Mouse (Mus musculus) liver, embryonic 14.5 days (tissue): ENCODE measurements at regions not wholly inside any gene's neighbourhood (a gene's known extent, or its start where the extent isn't known, plus 50 kb on each side); places are given as distances from the start of the nearest gene placed in this dataset.

Experiments used
- CTCF ChIP-seq: IDR thresholded peaks from 2 replicates; pipeline ENCODE4 v1.5.1; 2016; ENCODE audit warnings: antibody characterized with exemption, low read depth, control low read depth
- EP300 ChIP-seq: IDR thresholded peaks from 2 replicates; pipeline ENCODE4 v1.6.1; 2016; ENCODE audit warnings: antibody characterized with exemption, low read depth

- no peak for TF ChIP-seq CTCF
- no peak for TF ChIP-seq EP300
These were observed 97.8 kb upstream of the Stt3b start for GRCm38 (mm10) chr9:115407901-115408470.
